Mouse (Mus musculus) adrenal gland, adult 18-20 months (tissue): ENCODE data around the gene Mdh2. TPM values are rescaled to one million over a fixed set of nuclear protein-coding genes. Genes with fewer than 3 reads are reported as not detected.

Source experiments
- DNase-seq, 2 experiments: peaks; one replicate each; pipeline ENCODE4 v3.0.0; 2021 to 2022; ENCODE audit warnings: low spot score in 2 of 2
- microRNA-seq, 2 experiments: library from miRNA; unstranded; fragments of <30 nt; microRNA quantifications; one replicate each; pipeline ENCODE4 v1.2.0; 2021; ENCODE audit warnings: borderline number of aligned reads in 2 of 2
- total RNA-seq, 2 experiments: library from RNA; stranded (reverse); gene quantifications; 1 replicate in 1 of 2; 2 replicates in 1 of 2; pipeline ENCODE4 v1.2.3; 2021

Mdh2 gene
- total RNA-seq, 2 experiments from 2014 or later = 474 to 759 TPM

DNA sequence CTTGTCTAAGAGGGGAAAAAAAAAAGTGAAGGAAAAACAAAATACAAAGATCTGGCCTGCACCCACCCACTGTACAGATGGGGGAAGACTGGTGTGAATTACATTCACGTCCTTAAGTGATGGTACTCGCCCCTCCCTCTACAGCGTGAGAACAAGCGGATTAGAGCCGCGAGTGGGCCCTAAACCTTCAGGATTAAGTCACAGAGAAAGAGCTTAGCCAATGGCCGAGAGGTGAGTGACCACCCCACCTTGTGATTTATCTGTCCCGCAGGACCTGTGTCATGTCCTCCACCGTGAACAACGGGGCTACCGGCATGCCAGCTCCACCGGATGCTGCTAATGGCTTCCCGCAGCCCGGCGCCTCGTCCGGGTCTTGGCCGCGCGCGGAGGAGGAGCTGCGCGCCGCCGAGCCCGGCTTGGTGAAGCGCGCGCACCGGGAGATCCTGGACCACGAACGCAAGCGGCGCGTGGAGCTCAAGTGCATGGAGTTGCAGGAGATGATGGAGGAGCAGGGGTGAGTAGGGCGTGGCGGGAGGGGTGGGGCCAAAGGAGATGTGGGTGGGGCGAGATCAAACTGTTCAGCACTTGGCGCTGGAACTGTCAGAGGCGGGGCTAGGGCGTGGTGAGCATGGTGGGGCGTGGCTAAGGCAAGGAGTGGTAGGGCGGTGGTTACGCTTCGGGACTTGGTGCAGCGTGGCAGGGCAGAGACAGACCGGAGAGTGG lies 56.6 kb downstream of the Mdh2 start:
- peak; percentile 56 to 71 for DNase-seq

GRCm38 (mm10) chr5:135835492-135835858 lies 57.2 kb downstream of the Mdh2 start:
- peak in 1 of 2 experiments; percentile 12 for DNase-seq

DNA sequence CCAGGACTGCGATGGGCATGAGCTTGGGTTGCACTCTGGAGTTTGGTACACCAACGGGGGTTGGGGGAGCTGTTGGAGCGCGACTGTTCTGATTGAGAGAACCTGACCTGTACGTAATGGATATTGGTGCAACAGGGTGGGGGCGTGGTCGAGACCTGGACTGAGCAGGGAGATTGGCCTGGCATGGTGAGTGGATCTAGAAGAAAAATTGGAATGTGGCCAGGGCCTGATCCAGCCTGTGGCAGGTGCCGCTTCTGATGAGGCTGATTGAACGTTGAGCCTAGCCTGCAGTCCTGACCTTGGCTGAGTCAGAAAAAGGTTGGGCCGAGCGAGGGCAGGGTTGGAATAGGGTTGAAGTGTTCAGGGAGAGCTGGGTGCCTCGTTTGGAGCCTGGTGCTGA lies 57.7 kb downstream of the Mdh2 start:
- peak; percentile 26 to 28 for DNase-seq

Small RNA genes lying within 50 kb of the gene (microRNA-seq; reads per million reads assigned to microRNA genes)
- gene Gm23268 (0 reads per million in 2 experiments), gene Mir7034 (0.95 to 2.4 reads per million in 2 experiments)

Other genes starting within 250 kb of the Mdh2 start
- 10 to 100 TPM; 19.7 to 24.4 TPM for gene Hip1, start 233.4 kb upstream of the Mdh2 start, total RNA-seq
- gene Ccl26, start 214.9 kb upstream of the Mdh2 start, total RNA-seq = not detected
- 1 to 10 TPM in 1 of 2 experiments, not detected in 1; 2.1 TPM for gene Ccl24, start 205.4 kb upstream of the Mdh2 start, total RNA-seq
- 10 to 100 TPM; 43.1 to 46.3 TPM for gene Rhbdd2, start 145.9 kb upstream of the Mdh2 start, total RNA-seq
- 100 to 1,000 TPM; 315 to 352 TPM for gene Por, start 108.4 kb upstream of the Mdh2 start, total RNA-seq
- 10 to 100 TPM; 46.2 to 94.5 TPM for gene Tmem120a, start 34.0 kb upstream of the Mdh2 start, total RNA-seq
- under 1 TPM; 0.23 to 0.51 TPM for gene Styxl1, start 95 bp upstream of the Mdh2 start, total RNA-seq
- 1 to 10 TPM; 2.6 to 4.2 TPM for gene Srrm3, start 28.4 kb downstream of the Mdh2 start, total RNA-seq
- gene Hspb1, start 109.4 kb downstream of the Mdh2 start, total RNA-seq = 1,000 to 10,000 TPM in 1 of 2 experiments, 100 to 1,000 TPM in 1; 220 to 1,206 TPM
- 100 to 1,000 TPM; 665 to 853 TPM for gene Ywhag, start 156.1 kb downstream of the Mdh2 start, total RNA-seq
- gene Ssc4d, start 196.1 kb downstream of the Mdh2 start, total RNA-seq = 1 to 10 TPM; 3.3 to 4.3 TPM
- not detected for gene Zp3, start 201.6 kb downstream of the Mdh2 start, total RNA-seq
- gene Dtx2, start 216.3 kb downstream of the Mdh2 start, total RNA-seq = 10 to 100 TPM; 12.8 to 18.7 TPM